Mouse (Mus musculus): ENCODE data around the gene Spc24. TPM values are rescaled to one million over a fixed set of nuclear protein-coding genes. Genes with fewer than 3 reads are reported as not detected.
"Not testable (repeated sequence)": the region's sequence is repeated elsewhere in the genome, so short reads cannot be mapped to it uniquely, and the experiment has no call there.

The Spc24 gene
- total RNA-seq (2021): 1 to 10 TPM; 1.1 to 2.5 TPM

DNA sequence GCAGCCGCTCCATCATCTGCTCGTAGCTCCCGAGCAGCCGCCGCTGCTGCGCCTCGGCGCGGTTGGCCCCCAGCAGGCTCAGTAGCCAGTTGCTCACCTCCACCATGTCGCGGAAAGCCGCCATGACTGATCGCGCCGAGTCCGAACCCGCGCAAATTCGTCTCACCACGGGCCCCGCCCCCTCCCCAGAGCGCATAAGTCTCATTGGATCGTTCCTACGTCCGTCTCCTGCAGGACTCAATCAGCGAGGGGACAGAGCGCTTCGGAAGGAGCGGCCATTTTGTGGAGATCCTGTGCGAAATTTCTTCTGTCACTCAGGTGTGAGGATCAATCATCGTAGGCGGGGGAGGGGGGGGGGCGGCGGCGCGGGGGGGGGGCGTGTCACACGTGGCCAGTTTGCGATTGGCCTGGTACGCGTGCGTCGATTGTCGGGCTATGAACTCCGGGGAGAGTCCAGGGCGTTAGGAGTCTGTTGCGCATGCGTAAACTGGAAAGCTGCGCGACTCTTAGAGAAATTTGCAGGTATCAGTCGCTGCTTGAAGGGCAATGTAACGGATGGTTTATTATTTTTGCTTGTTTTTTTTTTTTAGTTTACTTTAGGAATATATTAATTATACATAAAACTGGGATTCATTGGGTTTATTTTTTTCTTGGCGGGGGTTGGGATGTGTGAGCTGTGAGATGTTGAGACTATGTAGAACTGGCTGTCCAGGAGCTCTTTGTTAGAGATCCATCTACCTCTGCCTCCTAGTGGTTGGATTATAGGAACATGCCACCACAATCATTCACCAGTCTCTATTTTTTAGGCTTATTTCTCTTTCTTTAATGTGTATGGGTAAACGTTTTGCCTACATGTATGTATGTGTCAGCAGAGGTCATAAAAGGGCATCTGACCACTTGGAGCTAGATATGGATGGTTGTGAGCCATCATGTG lies at the start of gene Spc24:
TSS of gene Spc24 (minus strand) at position 149 of the 934 bp plus-strand sequence.
- peak; percentile 87 to 94 for DNase-seq (ENCODE audit: extremely low spot score in 1 of 2, low spot score in 1 of 2)

DNA sequence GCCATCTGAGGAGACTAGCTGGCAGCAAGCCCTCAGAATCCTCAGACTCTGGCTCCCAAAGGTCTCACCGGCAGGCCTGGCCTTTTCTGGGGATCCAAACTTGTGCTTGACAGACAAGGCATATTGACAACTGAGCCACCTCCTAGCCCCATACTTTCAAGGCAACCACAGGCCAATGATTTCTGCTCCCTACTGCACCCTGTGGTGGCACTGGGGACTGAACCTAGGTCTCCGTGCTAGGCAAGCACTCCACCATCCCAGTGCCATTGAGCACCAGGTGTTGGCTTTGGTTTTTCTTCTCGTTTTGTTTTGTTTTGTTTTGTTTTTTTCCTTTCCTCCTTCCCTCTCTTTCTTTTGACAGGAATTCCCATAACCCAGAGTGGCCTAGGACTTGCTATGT lies 48.5 kb upstream of the Spc24 start:
- no peak for DNase-seq (ENCODE audit: extremely low spot score in 1 of 2, low spot score in 1 of 2)

DNA sequence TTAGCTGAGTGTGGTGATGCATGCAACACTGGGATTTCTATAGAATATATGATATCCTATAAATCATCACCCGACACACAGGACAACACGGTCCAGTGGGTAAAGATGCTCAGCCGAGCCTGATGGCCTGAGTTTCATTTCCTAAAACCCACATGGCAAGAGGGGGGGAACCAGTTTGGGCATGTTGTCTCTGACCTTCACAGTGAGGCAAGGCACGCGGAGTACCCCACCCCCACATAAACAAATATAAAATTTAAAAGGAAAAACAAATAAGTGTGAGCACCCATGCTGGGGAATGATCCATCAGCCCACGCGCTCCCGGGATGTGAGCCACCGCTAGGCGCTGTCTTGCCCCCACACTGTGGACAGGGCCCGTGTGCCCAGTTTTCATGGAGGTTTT lies 46.9 kb upstream of the Spc24 start:
- no peak for DNase-seq (ENCODE audit: extremely low spot score in 1 of 2, low spot score in 1 of 2)

DNA sequence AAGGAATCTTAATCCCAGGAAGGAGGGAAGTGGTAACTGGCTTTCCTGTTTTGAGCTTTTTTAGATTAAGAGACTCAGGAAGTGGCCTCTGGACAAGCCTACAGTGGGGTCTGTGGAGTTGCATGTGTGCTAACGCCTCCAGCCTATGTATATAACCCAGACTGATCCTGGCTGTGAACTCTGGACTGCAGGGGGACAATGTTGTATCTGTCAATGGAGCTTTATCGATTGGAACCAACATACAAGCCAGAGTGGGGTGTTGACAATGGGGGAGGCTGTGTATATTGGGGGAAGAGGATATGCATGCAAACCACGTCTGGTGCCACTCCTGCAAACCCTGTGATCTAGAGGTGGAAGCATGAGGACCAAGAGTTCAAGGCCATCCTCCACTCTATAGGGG lies 46.3 kb upstream of the Spc24 start:
- no peak for DNase-seq (ENCODE audit: extremely low spot score in 1 of 2, low spot score in 1 of 2)

DNA sequence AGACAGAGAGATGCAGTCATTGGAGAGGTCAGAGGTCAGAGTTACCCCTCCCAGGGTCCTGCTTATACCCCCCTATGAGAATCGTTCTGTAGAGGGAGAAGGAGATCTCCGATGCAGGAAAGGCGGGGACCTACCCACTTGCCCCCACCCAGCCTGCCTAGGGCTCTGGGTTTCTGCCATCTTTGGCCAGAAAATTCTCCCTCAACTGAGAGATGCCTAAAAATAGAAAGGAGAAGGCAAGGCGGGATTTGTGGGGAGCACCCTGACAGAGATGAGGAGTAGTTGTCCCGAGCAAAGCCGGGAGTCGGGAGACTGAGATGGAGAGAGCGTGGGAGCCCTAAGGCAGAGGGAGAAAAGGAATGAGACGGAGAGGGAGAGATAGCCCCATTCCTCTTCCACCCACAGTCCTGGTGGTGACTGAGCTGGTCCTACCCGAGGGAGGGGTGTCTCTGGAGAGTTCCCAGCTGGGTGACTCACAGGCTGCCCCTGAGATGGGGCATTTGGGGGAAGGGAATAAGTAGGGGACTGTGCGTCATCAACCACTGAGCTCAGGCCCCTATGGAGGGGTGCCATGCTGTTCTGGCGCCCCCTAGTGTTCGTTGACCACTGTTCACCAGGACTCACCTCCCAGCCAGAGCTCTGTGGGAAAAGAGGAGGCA lies 44.0 kb upstream of the Spc24 start:
- peak; percentile 67 to 89 for DNase-seq (ENCODE audit: extremely low spot score in 1 of 2, low spot score in 1 of 2)

DNA sequence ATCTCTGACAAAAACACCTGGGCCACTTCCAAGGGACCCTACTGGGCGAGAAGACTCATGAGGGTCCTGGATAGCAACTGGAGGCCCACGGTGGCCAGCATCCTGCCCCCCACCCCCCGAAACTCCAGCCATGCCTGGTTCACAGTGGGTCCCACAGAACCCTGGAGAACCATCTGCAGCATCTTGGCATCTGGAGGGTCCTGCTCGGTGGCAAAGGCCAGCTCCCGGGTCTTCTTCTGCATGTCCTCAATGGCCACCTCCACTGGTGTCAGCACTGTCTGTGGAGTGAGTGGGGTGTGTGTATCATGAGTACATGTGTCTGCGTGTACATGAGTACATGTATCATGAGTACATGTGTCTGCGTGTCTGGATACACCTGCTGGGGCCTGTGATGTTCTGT lies 41.5 kb upstream of the Spc24 start:
- no peak for DNase-seq (ENCODE audit: extremely low spot score in 1 of 2, low spot score in 1 of 2)

DNA sequence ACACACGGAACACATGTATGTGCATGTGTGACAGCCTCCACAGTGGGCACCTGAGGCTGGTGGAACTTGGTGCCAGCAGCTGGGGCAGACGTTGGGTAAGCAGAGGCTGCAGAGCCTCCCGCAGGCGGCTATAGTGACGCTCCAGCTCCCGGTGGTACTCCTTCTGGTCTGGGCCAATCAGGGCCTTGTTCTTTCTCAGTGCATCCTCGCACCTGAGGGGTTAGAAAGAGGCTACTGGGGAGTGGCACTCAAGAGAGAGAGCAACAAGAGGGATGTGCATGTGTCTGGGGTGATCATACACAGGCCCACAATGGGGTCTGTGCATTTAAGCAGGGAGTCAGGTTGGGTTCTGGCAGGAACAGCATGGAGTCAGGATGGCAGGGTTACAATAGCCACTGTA lies 41.0 kb upstream of the Spc24 start:
- no peak for DNase-seq (ENCODE audit: extremely low spot score in 1 of 2, low spot score in 1 of 2)

DNA sequence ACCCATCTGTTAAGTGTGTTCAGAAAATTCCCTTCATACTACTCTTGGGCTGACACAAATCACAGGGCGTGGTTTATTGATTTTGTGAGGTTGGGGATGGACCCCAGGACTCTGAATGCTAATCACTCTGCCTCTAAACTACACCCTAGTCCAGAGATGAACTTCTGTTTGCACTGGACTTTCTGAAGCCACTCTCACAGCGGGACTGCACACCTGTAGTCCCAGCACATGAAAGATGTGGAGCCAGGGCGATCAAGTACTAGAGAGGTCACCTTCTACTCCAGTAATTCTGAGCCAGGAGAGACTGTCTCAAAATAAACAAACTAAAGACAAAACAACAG lies 38.9 kb upstream of the Spc24 start:
- DNase-seq (ENCODE audit: extremely low spot score in 1 of 2, low spot score in 1 of 2): no peak

DNA sequence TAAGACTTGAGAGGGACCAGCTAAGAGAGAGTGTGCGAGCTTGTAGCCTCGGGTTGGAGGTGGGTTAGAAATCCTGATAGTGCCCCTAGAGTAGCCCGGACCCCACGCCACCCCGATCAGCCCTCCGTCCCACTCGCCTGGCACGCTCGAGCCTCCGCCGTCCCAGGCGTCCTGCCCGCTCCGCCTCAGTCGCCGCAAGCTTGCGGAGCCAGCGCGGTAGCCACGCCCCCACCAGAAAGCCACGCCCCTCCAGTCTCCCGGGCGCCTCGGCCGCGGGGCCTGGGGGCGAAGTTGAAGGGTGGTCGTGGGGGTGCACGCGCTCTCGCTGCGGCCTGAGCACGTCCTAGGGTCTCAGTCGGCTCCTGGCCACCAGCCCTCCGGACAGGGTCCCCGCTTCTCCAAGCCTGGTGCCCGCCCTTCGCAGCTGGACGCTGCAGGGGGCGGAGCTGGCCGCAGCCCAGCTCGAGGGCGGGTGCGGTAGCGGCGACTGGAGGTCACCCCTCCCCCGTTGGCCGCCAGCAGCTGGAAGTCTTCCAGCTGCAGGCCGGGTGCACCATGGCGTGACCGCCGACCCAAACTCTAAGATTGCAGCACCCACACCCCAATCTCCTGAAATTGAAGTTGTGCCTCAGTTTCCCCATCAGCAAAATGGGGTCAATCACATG lies 38.4 kb upstream of the Spc24 start, which contains the start of gene Kank2:
TSS of gene Kank2 (minus strand) at position 400 of the 665 bp plus-strand sequence.
- peak; percentile 69 for DNase-seq (ENCODE audit: extremely low spot score in 1 of 2, low spot score in 1 of 2)

DNA sequence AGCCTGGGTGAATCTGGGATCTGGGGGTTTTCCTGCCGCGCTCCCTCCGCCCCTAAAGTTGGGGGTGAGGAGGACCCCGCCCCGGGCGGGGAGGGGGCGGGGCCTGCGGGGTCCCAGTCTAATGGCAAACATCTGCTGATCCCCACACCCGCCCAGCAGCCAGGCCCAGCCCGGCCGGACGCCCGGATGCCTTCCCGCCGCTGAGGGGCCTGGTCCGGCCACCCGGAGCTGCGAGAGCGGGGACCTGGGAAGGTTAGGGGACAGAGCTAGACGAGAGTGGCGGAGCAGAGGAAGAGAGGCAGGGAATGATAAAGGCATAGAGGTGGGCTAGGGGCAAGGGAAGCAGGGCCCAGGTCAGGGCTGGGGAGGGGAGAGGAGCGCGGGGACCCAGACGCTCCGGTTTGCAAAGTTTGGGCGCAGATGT lies 37.8 kb upstream of the Spc24 start:
- no peak for DNase-seq (ENCODE audit: extremely low spot score in 1 of 2, low spot score in 1 of 2)

DNA sequence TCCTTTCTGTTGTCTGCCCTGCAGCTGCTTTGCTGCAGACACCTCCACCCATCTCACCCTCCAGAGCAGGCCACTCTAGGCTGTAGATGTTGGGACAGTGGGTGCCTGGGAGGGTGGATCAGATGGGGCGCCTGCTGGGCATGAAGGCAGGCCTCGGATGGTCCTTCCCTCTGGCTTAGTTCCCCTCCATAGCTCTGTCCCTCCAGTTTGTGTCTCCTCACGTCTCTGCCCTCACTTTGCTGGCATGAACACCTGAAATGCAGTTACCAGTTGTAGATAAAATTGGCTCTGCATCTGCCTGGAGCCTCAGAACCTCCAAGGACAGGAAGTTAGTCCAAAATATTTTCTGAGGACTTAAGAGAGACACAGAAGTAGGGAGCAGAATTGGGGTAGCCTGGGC lies 36.8 kb upstream of the Spc24 start:
- no peak for DNase-seq (ENCODE audit: extremely low spot score in 1 of 2, low spot score in 1 of 2)

DNA sequence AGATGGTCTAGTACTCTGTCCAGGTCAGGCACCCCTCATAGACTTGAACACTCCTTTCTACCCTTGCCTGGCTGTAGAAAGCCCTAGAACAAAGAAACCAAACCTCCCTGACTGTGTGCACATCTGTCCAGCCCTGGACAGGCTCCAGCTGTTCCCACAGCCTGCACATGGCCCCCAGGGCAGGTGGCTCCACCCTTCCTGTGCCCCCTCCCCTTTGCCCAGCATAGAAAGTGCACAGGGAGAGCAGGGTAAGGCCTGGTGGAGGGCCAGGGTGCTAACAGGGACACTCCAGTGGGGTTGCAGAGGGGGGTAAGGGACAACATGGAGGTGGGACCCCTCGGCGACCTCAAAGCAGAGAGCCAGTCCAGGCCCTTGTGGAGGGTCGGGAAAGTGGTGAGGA lies 36.2 kb upstream of the Spc24 start:
- DNase-seq (ENCODE audit: extremely low spot score in 1 of 2, low spot score in 1 of 2): no peak

DNA sequence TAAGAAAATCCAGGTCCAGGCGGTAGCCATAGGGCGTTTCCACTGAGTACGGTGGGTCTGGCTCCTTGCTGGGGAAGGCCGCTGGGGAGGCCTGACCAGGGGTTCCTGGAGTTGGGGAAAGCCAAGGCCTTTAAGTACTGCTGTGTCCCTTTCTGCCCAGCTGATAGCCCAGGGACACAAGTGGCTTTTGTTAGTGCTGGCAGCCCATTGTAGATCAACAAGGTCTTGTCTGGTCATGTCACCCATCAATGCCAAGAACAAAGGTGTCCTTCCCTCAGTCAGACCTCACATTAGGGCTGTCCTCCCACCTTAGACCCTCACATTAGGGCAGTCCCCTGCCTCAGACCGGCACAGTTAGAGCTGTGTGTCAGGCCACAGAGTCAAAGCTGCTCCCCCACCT lies 35.5 kb upstream of the Spc24 start:
- no peak for DNase-seq (ENCODE audit: extremely low spot score in 1 of 2, low spot score in 1 of 2)

DNA sequence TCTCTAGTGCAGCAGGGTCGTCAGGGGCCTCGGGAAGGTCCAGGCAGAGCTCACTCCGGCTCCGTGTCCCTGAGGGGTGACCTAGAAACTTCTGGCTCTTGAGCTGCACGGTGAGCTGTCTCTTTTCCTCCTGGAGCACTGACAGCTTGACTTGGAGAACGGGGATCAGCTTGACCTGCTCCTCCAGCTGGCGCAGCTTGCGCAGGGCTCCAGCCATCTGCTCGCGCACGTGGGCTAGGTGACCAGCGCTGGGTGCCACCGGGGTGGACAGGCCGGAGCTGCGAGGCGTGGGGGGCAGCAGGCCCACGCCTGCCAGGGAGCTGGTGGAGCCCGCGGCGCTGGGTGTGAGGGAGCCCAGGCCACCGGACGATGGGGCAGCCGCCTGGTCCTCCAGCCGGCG lies 34.8 kb upstream of the Spc24 start:
- no peak for DNase-seq (ENCODE audit: extremely low spot score in 1 of 2, low spot score in 1 of 2)

DNA sequence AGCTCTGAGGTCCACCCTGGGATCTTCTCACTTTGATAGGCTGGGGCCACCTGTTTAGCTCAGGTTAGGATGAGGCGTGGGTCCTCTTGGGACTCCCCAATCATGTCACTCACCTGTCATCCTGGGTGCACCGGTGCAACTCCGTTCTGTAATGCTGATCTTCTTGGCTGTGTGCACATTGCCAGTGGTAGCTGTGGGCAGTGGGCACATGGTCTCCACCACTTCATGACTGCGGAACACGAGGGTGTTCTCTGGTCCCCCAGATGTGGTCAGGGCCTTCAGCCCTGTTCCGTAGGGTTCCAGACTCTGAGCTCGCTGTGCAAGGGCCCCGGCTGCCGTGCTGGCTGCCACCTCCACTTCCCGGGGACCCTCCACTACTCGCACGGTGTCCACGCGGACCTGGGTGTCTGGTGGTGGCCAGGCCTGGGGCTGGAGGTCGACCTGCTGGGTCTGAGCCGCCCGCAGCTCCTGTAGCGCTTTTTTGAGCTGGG lies 34.3 kb upstream of the Spc24 start:
- DNase-seq (ENCODE audit: extremely low spot score in 1 of 2, low spot score in 1 of 2): no peak

DNA sequence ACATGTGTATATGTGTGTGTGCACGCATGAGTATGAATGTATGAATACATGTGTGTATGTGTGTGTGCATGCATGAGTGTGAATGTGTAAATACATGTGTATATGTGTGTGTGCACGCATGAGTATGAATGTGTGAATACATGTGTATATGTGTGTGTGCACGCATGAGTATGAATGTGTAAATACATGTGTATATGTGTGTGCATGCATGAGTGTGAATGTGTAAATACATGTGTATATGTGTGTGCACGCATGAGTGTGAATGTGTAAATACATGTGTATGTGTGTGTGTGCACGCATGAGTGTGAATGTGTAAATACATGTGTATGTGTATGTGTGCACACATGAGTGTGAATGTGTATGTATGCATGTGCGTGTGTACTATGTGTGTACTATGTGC lies 33.4 kb upstream of the Spc24 start:
- not testable (repeated sequence) for DNase-seq (ENCODE audit: extremely low spot score in 1 of 2, low spot score in 1 of 2)

DNA sequence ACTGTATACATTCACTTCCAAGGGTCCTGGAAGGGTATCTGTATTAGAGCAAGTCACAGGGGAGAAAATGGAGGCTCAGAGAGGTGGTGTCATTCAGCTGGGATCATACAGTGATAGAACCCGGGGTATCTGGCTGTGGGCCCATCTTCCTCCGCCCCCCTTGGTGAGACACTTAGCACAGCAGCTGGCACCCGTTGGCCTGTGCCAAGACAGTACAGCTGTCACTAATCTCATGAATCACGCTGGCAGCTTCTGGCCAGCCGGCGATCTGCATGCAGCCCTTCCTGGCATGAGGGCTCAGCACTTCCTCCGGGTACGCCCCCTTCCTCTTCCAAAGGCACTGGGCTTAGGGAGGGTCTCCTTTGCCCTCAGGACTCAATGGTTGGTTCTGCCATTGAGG lies 32.5 kb upstream of the Spc24 start:
- DNase-seq (ENCODE audit: extremely low spot score in 1 of 2, low spot score in 1 of 2): peak in 1 of 2 experiments; percentile 51

DNA sequence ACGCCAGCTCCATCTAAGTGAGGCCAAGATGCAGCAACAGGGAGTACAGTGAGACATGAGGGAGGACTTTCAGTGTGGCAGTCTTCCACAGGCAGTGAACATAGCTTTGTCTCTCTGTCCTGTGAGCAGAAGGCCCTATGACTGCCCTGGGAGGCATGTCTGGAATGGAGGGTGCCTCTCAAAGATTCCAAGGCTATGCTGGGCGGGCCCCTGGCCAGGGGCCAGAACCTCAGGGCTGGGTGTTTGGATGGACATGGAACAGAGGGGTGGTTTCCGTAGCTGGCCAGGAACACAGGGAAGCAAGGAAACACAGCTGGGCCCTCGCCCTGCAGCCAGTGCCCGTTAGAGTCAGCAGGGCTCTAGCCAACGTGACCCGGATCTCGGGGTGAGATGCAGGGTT lies 31.8 kb upstream of the Spc24 start:
- DNase-seq (ENCODE audit: extremely low spot score in 1 of 2, low spot score in 1 of 2): no peak

DNA sequence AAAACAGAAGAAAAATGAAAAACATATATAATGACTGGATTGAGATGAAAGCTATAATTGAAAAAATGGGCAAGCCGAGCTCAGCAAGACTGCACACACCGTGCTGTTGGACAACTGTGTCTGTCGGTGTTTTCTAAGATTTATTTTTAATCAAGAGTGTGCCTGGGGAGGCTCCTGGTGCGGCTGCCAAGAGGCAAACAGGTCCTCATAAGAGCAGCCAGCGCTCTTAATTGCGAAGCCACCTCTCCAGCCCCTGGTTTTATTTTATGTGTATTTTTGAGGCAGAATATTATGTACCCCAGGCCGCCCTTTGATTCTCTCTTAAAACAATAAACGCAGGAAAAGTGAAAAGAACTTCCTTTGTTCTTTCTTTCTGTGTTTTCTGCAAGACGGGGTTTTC lies 28.1 kb upstream of the Spc24 start:
- DNase-seq (ENCODE audit: extremely low spot score in 1 of 2, low spot score in 1 of 2): no peak

DNA sequence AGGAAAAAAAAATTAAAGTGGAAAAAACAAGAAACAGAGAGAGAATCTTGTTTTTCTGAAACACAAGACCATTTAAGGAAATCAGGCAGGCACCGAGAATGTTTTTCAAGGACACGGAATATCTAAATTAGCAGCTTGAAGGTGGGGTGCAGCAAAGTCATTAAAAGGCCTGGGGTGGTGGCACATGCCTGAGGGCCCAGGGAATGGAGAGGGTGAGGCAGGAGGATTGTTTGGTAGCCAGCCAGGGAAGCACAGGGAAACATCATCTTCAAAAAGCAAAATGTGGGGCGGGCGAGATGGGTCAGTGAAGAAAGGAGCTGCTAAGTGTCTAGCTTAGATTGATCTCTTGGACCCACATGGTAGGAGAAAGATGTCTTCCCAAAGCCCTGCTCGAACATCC lies 27.6 kb upstream of the Spc24 start:
- no peak for DNase-seq (ENCODE audit: extremely low spot score in 1 of 2, low spot score in 1 of 2)

DNA sequence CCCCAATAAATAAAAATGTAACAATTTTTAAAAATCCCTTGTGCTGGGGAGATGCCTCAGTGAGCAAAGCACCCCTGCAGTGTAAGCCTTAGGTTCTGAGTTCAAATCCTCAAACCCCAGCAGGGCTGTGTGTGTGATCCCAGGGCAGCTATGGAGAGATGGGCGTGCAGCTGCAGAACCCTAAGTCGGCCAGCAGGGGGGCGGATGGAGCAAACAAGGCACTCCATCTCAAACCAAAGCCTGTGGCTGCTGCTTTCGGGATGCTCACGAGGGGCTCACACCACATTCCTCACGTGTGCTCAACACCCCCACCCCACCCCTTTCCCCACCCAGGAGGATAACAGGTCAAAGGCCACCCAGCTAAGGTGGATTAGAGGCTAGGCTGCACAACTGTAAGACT lies 26.8 kb upstream of the Spc24 start:
- DNase-seq (ENCODE audit: extremely low spot score in 1 of 2, low spot score in 1 of 2): peak; percentile 39 to 73
